Mouse (Mus musculus) ovary, postnatal 14 days (tissue): ENCODE data around the gene Dlec1.

Experiments used
- DNase-seq: peaks from one replicate; pipeline ENCODE4 v3.0.0; 2022; ENCODE audit warnings: low spot score

Dlec1 gene

DNA sequence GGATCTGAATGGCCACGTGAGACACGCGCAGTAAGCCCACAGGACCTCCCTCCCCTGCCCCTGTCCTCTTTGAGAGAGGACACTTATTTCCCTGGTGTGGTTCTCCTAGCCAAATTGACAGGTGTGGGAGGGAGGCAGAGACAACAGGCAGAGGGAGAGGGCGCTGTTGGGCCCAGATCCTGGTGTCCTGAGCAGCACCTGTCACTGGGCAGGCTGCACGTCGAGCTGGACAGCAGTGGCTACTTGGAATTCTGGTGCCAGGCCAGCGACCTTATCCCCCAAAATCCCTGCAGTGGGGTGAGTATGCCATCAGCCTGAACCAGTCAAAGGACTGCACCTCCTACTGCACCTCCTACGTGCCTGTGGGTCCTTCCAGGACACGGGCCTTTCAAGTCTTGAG, 41.1 kb downstream of the Dlec1 start:
- DNase-seq: no peak

DNA sequence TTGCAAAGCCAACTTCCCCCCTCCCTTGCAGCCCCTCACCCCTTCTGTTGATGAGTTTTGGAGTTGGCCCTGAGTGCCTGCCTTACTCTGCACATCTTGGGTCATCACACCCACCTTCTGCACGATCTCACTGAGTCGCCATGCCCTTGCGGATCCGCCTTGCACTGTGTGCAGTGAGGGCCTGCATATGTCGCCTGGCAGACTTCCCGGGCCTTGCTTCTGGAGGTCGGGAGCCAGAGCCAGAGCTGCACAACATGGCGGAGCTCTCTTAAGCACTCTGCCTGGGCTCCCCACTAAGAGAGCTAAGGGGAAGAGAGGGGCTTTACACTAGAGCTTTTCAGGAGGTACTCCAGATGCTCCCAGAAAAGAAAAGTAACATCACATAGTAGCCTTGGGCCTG, 42.4 kb downstream of the Dlec1 start:
- no peak for DNase-seq

DNA sequence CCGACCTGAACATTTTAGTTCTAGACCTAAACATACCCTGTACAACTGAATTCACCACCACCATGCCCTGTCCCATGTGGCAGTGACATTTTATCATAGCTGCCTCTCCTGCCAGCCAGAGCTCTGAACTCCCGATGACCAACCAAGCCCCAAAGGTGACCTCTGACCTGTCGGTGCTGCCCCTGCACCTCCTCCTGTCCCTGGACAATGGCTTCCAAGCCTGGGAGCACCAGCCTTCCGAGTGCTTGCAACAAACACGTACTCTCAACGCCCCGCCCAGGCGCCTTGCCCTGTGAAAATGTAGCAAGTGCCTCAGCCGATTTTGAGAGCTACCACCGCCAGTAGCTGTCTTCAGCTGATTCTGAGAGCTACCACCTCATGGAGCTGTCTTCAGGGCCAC, 42.9 kb downstream of the Dlec1 start:
- DNase-seq: no peak

DNA sequence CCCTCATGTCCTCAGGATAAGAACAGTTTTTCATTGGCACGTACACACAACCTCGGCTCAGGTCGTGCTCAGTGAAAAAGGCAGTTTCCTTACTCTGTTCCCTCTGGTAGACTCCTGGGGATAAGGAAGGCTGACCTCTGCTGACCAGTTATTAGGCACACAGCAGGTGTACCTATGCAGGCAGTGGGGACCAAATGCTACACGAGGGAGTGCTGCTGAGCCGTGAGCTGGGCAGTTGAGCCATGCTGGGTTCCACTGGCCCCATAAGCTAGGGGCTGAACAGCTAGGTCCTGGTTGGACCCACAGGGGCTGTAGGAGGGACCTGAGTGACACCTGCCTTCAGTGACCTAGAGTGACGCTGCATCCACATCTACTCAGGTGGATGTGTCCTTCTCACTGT, 43.4 kb downstream of the Dlec1 start:
- no peak for DNase-seq

DNA sequence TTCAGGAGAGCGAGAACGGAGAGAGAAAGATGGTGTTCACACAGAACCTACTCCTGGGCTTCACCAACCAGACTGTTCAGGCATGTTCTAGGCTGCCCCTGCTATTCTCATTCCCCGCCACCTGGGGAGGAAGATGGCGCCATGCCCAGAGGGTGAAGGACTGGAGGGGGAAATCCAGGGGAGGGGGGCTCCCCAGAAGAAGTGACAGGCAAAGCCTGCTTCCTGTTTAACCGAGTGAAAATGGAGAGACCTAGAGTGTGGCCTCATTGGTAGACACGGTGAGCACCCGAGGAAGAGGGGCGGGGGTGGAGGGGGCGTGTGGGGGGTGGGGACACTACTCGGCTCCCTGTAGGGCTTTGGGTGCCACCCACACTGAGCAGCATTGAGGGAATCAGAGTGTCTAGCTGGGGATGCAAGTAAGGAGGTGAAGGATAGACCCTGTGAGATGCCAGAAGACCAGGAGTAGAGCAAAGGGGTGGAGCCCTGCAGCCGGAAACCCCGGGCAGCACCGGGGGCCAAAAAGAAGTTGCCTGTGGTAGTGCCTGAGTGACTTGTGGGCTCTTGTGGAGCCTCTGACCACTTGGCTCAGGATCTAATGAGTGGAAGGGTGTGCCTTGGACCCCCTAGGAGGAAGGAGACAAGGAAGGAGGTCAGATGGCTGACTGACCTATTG, 44.0 kb downstream of the Dlec1 start:
- DNase-seq: no peak

DNA sequence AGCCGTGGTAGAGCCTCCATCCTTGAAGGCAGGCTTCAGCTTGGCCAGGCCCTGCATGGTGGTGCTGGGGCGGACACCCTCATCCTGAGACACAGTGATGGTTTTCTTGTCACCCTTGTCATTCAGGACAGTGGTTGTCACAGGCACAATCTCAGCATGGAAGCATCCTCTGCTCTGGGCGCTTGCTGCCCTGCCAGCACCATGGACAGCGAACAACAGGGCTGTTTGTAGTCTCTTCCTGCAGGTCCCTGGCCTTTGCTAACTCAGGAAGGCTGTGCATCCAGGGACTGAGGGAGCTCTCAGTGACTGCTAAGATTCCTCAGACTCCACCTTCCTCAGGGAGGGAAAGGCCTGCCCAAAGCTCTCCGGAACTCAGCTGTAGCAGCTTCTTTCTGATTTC, 47.3 kb downstream of the Dlec1 start:
- DNase-seq: peak; percentile 51

DNA sequence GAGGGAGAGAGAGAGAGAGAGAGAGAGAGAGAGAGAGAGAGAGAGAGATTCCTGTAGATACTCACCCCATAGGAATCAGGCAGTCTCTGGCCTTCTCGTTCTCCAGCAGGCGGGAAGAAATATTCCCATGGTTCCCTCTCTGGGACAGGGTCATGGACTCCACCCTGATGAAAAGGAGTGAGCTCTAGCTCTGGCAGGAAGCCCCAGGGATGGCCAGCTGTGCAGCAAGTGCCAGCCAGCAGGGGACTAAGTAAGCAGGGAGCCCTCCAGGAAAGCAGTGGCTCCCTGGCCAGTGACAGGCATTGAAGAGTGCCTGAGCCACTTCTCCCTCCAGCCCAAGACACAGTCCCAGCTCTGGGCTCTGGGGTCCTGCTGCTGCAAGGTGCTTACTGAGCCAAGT, 49.5 kb downstream of the Dlec1 start:
- DNase-seq: no peak

DNA sequence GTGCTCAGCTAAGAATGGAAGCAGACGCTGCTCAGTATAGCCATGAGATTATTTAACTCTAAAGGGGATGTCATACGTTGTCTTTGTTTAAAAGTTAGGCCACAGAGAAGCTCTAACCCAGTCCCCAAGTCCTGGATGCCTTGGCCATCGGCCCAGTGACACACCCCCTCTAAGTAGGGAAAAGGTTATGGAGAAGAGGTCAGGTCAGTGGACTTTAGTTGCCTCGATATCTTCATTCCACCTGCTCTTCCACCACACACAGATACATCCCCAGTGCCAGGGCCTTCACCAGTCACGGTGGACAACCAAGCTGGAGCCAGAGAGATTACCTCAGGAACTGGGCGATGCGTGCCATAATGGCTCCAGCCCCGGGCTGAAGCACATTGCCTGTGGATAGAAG, 53.1 kb downstream of the Dlec1 start:
- no peak for DNase-seq

DNA sequence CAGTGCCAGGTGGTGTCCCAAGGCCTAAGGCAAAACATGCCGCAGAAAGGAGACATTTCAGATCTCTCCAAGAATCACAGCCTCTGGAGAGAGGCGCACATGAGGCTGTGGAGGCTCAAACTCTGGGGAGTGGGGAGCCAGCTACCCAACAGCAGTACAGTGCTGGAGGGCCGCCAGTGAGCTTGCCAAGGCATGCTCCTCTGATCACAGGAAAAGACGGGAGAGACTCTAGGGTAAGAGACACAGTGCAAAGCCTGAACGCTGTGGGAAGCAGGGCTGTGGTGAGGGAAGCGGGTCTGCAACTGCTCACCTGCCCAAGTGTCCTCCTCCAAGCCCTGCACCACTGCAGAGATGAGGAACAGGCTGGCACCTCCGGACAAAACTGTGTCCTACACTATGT, 53.5 kb downstream of the Dlec1 start:
- peak; percentile 14 for DNase-seq

DNA sequence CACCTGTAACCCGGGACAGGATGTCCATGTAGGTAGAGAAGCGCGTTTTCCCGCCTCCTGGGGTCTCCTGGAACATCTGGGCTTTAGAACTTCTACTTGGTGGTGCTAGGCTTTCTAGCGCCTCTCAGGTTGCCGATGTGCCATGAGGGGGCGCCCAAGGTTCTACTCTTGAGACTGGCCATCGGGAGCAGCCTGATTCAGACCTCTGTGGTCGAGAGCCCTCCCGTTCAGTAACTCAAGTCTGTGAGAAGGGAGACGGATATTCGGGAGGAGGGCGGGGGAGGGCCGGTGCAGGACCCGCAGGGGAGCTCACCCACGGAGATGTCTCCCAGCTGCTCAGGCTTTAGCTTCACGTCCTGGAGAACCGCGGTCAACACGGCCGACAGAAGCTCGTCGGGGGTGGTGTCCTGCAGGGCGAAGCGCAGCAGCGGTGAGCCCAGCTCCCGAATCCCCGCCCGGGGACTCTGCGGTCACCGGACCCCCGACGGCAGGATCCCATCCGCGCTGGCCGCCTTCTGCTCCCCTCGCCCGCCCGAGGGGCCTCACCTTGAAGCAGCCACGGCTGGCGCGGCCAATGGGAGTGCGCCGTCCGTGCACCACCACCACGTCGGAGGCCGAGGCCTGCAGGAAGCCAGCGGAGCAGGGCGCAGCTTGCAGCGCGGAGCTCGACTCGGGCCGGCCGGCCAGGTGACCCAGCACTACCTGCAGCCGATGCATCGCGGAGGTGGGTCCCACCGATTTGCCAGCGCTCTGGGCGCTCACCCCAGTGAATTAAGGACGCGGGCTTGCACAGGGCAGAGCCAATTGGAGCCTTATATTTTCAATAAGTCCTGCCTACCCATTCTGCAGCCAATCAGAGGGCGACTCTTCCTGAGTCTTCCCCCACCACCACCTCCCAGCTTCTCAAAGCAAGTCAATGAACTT, 54.3 kb downstream of the Dlec1 start, which contains the start of gene Acaa1b:
TSS of gene Acaa1b (minus strand) at position 816 of the 924 bp plus-strand sequence.
- DNase-seq: peak; percentile 77

DNA sequence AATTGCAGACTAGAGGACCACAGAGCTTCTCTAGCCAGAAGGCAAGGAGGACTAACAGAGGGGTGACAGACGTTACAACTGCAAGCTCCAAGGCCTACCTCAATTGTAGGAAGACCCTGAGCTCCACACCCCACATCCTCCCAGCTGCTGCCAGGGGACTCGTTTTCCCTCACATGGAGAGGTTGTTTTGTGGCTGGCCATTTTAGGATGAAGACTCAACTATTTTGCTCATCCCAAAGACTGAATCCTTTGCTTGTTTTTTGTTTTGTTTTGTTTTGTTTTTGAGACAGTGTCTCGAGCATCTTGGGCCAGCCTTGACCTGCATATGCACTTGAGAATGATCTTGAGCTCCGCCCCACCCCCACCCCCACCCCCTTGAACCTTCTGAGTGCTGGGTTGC, 56.6 kb downstream of the Dlec1 start, which contains the start of gene Gm47289:
TSS of gene Gm47289 (plus strand) at position 301 of the 400 bp plus-strand sequence.
- DNase-seq: no peak

DNA sequence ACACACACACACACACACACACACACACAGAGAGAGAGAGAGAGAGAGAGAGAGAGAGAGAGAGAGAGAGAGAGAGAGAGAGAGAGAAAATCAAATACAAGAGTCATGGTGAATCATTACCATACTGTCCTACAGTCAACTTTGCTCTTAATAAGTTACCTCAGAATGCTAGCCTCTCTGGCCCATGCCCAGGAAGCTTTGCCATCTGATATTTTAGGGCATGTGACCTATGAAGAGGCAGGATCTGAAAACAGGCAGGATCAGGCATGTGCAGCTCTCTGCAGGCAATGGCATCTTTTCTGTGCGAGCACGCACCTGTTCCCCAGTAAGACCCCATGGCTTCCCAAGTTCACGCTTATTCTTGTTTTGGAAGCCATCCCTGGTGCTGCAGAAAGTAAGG, 58.4 kb downstream of the Dlec1 start:
- DNase-seq: no peak

DNA sequence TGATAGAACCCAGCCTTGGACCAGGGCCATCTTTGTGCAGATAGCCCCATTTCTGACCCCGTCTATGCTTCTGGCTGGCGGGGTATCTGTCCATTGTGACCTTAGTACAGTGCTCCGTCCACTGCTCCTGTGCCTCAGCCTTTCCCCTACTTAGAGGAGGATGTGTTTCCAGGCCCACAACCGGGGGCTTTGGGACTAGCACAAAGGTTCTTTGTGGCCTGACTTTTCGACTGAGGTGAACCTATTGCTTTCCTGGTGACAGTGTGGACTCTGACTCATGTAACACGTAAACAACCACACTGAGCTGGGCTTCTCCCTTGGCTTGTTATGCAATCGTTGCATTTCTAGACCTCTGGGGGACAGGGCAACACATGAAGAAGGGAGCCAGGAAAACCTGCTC, 62.5 kb downstream of the Dlec1 start:
- no peak for DNase-seq

DNA sequence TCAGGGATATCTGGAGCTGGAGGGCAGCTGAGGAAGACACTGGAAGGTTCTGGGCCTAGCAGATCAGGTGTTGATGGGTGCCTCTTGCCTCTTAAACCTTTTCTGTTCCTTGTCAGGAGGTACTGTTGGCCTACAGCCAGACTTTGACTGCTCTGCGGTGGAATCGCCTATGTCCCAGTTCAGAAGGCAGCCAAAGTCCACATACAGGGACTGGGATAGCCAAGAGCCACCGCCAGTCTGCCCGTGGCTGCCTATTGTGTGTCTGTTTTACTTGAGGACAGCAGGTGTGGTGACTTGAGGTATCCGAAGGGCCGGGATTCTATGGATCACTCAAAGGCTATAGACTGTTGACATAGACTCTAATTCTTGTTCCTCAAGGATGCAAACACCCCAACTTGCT, 63.3 kb downstream of the Dlec1 start:
- DNase-seq: no peak

DNA sequence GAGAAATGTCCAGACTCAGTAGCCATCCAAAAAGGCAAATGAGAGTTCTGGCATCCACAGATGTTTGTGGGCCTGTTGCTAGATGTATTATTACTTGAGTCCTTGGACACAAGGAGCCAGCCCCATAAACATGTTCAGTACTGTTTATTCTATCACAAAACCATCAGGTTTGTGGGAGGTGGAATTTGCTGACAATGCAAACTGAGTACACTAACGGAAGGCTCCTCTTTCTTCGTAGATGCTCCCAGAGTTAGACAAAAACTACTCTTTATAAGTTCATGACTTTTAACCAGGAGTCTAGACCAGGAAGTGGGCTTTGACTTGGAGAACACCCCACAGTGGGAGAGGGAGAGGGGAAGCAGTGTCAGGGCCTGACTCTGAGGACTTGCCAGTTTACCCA, 65.3 kb downstream of the Dlec1 start:
- DNase-seq: no peak

DNA sequence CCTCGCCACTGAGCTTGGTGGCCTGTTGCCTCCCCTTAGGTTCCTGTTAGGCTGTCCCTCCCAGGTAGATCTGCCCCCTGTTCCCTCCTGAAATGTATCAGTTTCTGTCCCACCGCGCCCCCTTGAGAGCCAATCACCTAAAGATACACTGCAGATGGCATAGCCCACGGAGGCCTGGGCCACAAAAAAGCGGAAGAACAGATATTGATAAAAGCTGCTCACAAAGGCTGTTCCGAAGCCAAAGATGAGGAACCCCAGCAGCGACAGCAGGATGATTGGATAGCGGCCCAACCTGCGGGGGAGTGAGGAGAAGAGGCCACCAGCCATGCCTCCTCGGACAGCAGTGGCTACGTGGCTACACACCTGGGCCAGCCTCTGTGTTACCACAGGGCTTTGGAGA, 77.0 kb downstream of the Dlec1 start:
- DNase-seq: no peak

DNA sequence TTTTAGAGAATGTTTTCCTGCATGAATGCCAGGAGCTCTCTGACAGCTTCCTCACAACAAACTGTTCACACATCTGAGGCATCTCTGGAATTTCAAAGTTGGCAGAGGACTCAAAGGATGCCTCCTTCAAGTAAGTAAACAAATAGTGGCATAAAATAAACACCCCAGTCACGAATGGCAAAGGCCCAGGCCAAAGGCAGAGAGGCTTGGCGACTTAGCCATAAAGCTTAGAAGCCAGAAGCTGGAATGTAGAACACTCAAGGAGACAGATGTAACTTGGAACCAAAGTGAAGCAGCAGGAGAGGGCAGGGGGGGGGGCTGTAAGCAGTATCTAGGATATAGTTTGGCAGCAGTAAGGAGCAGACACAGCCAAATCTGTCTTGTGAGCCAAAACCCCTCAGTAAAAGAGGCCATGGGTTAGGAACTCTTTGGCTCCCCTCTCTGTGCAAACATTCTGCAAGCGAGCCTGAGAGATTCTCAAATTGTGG, 79.0 kb downstream of the Dlec1 start:
- DNase-seq: no peak

DNA sequence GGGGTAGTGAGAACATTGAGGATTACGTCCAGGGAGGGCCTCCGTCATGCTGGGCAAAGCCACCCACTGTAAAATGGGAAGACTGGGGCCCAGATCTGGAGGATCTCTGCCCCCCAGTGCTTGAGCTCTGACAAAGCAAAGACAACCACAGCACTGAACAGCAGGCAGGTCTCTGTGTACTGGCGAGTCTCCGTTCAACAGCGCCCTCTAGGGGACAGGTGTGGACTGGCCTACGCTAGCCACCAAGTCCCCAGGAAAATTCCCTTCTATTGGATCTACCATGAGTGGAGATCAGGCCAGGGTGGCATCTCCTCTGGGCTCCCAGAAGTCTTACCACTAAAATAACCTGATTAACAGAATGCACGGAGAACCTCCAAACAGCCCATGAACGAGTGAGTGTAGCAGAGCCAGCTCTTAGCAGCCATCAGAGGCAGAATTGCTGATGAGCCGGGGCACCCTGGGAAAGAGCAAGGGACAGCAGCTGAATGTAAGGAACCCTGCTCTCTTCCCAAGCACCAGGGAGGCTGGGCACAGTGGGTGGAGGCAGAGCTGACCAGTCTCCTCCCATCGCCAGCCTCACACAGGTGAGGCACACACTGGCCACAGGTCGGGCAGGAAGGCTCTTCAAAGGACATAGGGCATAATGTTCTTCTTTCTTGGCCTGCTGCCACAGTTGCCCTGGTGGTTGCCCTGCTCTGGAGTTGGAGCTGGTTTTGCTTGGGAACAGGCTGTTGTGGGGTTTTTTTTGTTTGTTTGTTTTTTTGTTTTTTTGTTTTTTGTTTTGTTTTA, 90.1 kb downstream of the Dlec1 start:
- peak; percentile 37 for DNase-seq
